Mouse (Mus musculus): ENCODE data around the gene Gm30191.
"Not testable (repeated sequence)": the region's sequence is repeated elsewhere in the genome, so short reads cannot be mapped to it uniquely, and the experiment has no call there.

The Gm30191 gene

DNA sequence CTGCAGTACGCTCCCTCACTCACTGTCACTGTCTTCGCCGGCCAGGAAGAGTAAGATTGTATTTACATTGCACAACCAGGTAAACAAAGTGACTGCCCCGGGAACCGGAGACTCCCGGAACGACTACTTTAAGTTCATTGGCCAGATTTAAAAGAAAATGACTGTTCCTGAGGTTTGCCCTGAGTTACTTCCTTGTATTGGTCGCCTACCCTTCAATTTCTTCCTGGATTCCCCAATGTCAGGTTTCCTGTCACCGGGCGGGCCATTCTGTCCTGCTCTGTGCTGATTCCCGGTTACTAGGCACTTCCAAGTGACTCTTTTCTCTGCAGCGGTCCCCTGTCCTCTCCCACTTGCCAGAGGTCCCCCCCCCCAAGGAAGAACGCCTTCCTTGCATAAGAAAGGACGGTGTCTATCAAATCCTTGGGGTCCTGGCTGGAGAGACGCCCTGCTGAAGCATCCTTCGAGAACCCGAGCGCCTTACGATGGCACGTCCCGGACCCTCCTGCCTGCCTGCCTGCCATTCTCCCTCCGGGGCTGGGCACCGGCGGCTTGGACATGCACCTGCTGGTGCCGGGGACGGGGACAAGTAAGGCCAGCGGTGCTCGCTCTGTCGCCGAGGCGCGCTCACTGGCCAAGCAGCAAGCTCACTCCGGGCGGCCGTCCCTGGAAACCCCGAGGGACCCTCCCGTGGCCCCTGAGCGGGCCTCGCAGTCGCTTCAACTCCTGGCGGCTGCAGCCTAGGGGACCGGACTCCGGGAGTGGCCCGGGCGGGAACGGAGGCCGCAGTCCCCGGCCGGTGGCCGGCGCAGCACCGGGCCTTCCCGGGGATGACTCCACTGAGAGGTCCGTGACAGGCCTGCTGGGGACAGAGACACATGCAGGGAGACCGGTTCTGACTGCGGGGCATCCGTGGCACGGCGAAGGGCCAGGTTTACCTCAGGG, 39.8 kb downstream of the Gm30191 start:
- DNase-seq (ENCODE audit: low spot score in 2 of 2): peak; percentile 32 to 60

DNA sequence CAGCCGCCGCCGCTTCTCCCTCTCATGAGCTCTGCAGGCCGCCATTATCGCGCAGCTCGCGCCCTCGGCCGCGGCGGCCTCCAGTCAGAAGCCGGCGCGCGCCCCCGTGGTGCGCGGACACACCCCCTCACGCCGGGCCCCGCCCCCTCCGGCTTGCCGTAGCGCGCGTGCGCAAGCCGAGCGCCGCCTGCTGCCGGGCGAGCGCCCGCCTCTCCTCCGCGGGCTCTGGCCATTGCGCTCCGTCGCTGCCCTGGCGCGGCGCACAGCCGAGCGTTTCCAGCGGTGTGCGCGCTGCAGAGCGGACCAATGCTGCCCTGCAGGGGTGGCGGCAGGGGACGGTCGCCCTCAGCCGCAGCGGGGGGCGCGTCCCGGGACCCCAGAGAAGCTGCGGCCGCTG, 40.4 kb downstream of the Gm30191 start:
- peak; percentile 98 to 99 for DNase-seq (ENCODE audit: low spot score in 2 of 2)

DNA sequence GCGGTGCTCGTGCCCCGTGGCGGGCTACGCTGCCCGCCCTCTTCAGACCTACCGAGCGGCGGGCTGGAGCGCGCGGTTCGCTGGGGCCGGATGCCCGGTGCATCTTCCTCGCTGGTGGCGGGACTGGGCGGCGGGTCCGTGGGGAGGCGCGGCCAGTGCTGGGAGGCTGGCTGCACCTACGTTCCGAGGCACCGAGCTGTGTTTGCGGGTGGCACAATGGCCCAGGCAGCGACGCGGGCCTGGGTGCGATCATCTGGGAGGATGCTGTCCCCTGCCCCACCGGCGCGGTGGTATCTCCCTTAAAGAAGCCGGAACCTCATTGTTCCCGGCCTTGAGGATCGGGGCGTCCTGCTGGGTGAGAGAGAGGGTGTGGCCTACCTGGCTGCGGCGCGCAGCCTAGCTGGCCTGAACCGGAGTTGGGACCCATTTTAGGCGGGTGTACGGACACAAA, 40.9 kb downstream of the Gm30191 start, which contains the start of gene Pdik1l:
Gene Pdik1l, minus strand, starts transcription at position 321 of the 451 bp plus-strand sequence.
- DNase-seq (ENCODE audit: low spot score in 2 of 2): peak; percentile 82 to 85

DNA sequence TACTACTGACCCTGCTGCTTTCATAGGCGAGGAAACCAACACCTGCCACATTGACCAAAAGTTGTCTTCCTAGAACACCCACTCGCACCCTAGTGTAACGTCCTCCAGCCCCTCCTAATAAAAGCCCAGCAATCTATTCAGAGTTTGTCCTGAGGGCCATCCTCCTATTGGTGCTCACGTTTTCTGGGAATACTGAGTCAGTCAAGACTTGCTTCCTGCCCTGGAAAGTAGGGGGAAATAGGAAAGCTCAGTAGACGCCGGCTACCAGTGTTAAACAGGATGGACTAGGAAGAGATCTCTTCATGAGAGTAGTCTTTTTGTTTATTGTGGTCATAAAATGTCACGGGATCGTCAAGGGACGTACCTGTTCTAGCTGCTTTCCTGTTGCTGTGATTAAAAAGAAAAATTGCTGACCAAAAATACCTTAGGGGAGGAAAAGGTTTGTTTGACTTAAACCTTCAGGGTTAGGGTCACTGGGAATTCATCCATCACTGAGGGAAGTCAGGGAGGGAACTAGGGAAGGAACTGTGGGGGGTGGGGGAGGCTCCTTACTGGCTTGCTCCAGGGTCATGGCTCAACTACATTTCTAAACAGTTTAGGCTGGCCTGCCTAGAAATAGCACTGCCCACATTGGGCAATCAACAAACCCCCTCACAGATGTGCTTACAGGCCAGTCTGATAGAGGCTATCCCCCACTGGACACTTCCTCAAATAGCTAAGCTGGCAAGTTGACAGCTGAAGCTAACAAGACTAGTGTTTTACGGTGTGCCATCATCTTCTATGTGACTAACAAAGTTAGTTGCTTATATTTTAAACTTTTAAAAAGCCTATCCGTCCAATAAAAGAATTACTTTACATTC, 41.9 kb downstream of the Gm30191 start:
- no peak for DNase-seq (ENCODE audit: low spot score in 2 of 2)

DNA sequence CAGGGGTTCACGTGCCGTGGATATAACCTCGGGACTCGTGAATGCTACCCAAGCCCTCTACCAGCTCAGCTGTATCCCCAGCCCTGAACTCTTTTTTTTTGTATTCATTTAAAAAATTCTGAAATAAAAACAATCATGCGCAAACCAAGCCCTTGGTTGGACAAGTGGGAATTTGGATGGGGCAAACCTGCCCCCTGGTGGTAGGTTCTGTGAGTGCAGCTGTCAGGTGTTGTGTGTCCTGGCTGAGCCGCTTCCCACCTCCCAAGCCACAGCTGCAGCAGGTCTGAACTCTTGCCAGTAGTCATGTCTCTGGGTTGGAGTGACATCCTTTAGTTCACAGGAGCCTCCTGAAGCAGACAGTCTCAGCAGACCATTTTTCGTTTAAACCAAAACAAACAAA, 45.3 kb downstream of the Gm30191 start:
- DNase-seq (ENCODE audit: low spot score in 2 of 2): peak; percentile 79 to 88

DNA sequence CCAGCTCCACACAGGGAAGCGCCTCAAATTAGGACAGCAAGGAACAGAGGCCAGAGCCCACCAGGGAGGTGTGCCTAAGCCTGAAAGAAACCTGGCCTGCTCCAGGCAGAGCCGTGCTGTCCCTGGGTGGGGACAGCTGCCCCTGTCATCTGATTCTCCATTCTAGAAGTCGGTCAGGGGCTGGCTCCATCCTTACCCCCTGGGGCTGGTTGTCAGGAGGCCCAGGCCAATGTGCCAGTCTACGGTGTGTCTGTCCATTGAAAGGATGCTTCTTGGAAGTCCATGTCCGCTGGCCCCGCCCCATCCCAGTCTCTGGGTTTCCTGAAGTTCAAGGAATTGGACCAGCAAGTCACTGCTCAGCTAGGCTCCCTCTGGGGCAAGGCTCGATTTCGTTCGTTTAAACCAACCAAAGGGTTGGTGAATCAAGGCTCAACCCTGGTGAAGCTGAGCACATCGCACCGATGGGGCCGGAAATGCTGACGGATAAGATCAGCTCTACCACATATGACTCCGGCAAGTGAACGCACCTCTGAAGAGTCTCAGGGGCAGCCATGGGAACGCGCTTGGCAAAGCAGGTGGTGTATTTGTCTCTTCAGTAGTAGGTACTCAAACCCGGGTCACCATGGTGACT, 46.4 kb downstream of the Gm30191 start:
- no peak for DNase-seq (ENCODE audit: low spot score in 2 of 2)

DNA sequence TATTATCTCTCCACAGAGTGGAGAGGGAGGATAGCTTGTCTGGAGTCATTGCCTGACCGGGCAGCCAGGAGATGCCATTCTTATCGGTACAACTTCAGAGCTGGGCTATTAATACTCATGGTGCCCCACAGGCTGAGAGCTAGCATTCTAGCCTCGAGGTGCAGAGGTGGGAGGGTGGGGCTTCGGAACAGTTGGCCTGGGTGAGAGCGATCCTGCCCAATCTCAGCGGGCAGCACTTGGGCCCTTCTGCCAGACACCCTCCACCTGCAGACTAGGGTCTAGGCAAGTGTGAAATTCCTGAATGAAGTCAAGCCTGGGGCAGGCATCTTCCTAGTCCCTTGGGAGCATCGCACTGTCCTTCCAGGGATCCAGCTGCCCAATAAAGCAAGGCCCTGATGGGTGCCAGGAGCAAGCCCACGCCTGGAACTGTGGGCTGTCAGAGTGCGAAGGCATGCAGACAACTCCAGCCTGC, 47.0 kb downstream of the Gm30191 start:
- DNase-seq (ENCODE audit: low spot score in 2 of 2): no peak

DNA sequence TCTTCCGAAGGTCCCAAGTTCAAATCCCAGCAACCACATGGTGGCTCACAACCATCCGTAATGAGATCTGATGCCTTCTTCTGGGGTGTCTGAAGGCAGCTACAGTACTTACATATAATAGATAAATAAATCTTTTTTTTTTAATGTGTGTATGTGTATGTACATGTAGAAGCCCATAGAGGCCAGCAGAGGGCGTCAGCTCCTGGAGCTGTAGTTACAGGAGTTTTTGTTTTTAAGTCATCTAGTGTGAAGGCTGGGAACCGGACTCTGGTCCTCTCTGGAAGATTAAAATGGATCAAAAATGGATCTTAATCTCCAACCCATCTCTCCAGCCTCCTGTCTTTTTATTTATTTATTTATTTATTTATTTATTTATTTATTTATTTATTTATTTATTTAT, 49.4 kb downstream of the Gm30191 start:
- DNase-seq (ENCODE audit: low spot score in 2 of 2): not testable (repeated sequence)

DNA sequence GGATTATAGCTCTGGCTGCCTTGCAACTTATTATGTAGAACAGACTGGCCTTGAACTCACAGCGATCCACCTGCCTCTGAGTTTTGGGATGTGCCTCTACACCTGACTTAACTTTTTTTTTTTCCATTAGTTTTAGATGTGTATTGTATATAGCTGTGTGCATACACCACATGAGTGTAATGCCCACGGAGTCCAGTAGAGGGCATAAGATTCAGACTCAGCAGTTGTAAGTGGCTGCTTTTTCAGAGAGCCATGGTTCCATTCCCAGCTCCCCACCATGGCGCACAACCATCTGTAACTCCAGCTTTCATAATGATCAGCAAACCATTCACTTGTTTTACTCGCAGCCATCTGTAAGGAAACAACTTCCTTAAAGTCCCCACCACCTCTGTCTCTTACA, 49.8 kb downstream of the Gm30191 start:
- no peak for DNase-seq (ENCODE audit: low spot score in 2 of 2)

DNA sequence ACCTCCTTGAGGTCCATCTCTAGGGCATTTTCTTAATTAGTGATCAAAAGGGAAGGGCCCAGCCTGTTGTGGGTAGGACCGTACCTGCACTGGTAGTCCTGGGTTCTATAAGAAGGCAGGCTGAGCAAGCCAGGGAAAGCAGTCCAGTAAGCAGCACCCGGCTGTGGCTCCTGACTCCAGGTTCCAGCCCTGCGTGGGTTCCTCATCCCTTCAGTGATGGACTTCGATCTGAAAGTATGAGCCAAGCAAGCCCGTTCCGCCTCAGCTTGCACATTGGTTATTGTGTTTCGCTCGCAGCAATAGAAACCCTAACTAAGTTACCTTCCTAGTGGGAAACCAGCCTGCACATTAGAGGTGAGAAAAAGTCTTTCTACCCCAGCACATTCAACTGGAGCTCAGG, 50.6 kb downstream of the Gm30191 start:
- DNase-seq (ENCODE audit: low spot score in 2 of 2): no peak

DNA sequence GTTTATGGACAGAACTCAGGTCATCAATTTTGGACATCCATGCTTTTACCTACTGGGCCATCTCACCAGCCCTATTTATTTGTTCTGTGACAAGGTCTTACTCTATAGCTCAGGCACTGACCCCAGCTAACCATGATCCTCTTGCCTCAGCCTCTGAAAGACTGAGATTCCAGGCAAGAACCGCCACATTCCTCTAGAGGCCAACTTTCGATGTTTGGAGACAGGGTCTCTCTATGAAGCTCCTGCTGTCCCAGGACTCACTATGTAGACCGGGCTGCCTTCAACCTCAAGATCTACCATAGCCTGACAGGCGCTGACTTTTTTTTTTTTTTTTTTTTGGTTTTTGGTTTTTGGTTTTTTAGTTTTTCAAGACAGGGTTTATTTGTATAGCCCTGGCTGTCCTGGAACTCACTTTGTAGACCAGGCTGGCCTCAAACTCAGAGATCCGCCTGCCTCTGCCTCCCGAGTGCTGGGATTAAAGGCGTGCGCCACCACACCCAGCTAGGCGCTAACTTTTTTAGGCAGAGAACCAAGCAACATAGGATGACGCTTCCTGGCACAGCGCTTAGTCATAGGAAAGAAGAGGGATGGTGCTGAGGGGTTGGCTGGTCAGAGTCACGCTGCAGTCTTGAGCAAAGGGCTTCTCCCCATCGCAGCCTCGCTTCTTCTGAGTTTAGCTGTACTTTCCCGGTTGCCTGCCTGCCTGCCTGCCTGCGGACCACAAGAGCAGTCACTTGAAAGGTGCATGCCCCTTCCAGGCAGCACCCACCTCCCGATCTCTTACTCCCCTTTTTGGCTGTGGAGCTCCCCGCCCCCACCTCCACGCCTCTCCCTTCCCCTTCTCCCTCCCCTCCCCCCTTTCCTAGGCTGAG, 52.1 kb downstream of the Gm30191 start:
- DNase-seq (ENCODE audit: low spot score in 2 of 2): no peak

DNA sequence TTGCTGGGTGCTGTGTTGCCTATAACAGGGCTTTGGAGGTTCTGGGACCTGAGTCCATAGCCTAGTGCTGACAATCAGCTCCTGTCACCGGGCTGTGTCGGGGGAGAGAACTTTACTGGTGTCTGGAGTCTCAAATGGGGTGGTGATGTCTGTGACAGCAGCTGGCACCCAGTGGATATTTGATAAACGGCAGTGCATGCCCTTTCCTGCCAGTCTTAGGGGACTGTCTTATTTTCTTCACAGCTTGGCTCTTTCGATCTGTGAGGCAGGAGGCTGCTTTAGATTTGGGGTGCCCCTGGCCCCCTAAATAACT, 52.7 kb downstream of the Gm30191 start:
- DNase-seq (ENCODE audit: low spot score in 2 of 2): no peak
